Mouse (Mus musculus): ENCODE results near the gene Ptms. TPM values are rescaled to one million over a fixed set of nuclear protein-coding genes. Genes with fewer than 3 reads are reported as not detected.
"Not testable (repeated sequence)": the region's sequence is repeated elsewhere in the genome, so short reads cannot be mapped to it uniquely, and the experiment has no call there.

Ptms gene
- total RNA-seq, 2 experiments from 2014 or later = 516 to 532 TPM

GRCm38 (mm10) chr6:124910032-124910431 lies 9.9 kb downstream of the Ptms start:
- no peak for DNase-seq
- intact Hi-C loops (cut with DNase I) = no loop called here

- intact Hi-C loops (cut with DNase I) = no loop called here
- no peak for DNase-seq
Observed at GRCm38 (mm10) chr6:124907767-124908166, 12.1 kb downstream of the Ptms start.

- no peak for DNase-seq
- intact Hi-C loops (cut with DNase I) = loop anchor here (1.0 to 5.0 kb wide), 6 partner anchors 12 to 179 kb away; partner anchors contain the start of gene Zfp384
Observed at GRCm38 (mm10) chr6:124904991-124905860, 14.7 kb downstream of the Ptms start.

DNA sequence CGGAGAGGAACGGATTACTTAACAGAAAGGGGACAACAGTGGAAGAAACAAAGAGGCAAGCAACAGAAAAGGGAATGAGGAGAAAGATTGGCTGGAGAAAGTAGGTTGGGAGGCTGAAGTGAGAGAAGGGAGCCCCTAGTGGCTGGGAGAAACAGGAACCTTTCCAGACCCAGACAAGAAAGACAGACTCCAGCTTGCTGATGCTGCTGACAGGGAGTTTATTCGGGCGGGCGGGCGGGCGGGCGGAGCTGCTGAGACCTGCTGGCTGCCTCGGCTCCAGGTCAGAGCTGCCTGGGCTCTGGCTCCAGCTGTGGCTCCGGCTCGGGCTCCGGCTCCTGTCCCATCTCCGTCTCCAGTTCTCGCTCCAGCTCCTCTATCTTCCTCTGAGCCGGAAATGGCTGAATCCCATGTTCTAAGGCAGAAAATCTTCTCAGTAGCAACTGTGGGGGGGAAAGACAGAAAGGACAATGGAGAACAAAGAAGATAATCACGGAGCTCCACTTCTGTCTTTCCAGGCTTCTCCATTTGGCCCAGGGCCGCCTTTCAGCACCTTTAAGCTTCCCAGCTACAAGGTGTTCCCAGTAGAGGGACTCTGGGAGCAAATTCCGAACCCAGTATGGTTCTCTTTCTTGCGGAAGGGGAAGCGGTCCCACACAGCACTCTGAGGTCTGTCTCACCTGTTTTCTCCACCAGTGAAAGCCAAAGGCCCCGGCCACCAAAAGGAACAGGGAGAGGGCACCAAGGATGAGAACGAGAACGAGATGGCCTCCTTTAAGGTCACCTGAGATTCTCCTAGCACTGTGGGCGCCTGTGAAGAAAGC lies 15.5 kb downstream of the Ptms start:
- DNase-seq = peak; percentile 87
- intact Hi-C loops (cut with DNase I) = loop anchor here (1.0 to 5.0 kb wide), 6 partner anchors 13 to 180 kb away; partner anchors contain the start of gene Zfp384

GRCm38 (mm10) chr6:124903580-124904151 lies 16.2 kb downstream of the Ptms start:
- peak; percentile 97 to 98 for DNase-seq
- intact Hi-C loops (cut with DNase I) = loop anchor here (1.0 to 5.0 kb wide), 7 partner anchors 14 to 181 kb away; partner anchors contain the start of genes Cops7a and Zfp384

DNA sequence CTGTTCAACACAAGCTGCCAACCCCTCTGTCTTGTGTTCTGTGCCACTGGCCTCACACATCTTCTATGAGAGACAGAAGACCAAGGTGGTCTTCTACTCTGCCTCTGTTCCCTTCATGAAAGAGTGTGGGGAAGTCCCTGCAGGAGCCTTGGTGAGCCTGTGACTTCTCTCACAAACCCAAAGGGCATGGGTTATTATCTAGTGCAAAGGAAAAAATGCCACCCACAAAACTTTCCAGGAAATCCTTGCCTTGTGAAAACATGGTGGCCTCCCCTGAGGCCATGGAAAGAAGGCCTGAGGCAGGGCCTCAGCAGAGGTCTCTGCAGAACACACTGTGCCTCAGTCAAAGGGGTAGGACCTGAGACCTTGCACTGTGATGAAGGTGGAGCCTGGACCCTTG lies 18.1 kb downstream of the Ptms start:
- no peak for DNase-seq
- intact Hi-C loops (cut with DNase I) = loop anchor here (2.0 to 5.0 kb wide), 3 partner anchors 63 to 130 kb away; partner anchors contain the start of genes Cops7a and Zfp384

DNA sequence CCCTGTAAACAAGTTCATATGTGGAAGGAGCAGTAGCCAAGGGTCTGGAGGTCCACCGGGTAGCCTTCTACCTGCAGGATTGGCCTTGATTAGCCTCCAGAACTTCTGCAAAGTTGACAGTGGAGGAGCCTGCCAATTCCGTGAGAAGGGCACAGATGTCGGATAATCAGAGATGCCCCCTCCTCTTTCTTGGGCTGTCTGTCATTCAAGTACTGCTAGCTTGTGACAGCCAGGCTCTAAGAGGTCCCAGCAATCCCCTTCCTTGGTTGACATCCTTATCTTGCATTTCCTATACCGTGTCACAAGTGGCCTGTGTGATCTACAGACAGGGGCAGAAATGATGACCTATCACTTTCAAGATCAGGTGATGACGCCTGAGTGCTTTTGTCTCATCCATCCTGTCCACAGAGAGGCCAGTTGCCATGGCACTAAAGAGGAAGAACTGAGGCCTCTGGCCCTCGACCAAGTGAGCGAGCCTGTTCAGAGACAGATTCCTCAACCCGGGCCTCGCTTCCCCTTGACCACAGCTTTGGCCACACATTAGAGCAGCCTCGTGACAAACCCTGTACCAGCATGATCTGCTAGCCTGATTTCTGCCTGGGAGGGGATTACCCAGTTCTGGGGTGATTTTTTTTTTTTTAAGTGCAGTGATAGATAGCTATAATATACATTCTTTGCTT lies 19.0 kb downstream of the Ptms start:
- intact Hi-C loops (cut with DNase I) = loop anchor here (5.0 kb wide), 2 partner anchors 106 to 131 kb away; partner anchors contain the start of gene Zfp384
- peak in 1 of 2 experiments; percentile 24 for DNase-seq

DNA sequence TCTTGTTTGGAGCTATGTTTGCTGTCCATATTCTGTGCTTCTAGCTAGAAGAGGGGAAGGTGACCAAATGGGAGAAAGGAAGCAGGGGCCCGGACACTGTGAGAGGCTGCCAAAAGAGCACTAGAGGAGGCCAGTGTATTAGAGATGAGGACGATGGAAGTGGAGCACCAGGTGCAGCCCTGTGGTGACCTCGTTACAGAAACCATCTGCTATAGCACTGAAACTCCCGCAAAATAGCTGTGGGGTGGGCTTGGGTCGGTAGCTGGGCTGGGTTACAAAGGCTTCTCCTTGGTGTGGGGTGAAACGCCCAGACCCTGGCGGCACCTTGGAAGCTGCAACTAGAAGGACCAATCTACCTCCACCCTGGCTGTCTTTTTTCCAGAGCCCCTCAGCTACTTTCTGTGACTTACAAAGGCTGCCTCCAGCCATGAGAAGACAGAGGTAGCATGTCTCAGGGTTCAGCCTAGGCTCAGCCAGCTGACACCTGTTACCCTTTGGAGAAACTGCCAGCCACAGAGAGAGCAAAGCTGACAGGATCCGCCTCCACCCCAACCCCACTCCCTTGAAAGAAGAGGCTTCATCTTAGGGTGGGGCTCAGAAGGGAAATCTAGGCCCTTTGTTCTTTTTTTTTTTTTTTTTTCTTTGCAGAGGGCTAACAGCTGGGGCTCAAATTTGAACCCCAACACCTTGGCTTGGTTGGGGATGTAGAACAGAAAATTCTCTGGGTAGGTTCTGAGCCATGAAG lies 19.7 kb downstream of the Ptms start:
- DNase-seq = peak in 1 of 2 experiments; percentile 15

GRCm38 (mm10) chr6:124898359-124898758 lies 21.5 kb downstream of the Ptms start:
- no peak for DNase-seq
- intact Hi-C loops (cut with DNase I) = no loop called here

More for the DNA sequence above, 19.7 kb downstream of the Ptms start:
- intact Hi-C loops (cut with DNase I) = loop anchor here (5.0 kb wide), 2 partner anchors 107 to 132 kb away; partner anchors contain the start of gene Zfp384

GRCm38 (mm10) chr6:124894113-124894512 lies 25.8 kb downstream of the Ptms start:
- intact Hi-C loops (cut with DNase I) = not testable (repeated sequence)

DNA sequence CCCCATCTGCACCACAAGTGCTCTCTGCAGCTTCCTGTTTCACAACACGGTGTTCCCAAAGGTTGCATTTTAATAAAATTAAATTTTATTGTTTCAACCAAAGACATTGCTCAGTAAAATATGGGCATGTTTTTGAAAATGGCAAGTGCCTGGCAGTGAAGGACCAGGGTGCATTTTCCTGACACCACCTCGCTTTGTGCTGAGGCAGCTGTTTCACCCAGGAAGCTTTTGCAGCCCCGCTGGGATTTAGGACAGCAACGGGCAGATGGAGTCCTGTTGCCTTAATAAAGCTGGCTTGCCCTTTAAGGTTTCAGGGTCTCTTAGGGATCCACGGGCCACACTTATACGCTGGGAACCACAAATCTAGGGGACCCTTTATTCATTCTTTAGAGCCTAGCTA lies 28.9 kb downstream of the Ptms start:
- no peak for DNase-seq
- intact Hi-C loops (cut with DNase I) = no loop called here

More at GRCm38 (mm10) chr6:124894113-124894512, 25.8 kb downstream of the Ptms start:
- not testable (repeated sequence) for DNase-seq

- intact Hi-C loops (cut with DNase I) = no loop called here
- DNase-seq = no peak
Observed at GRCm38 (mm10) chr6:124888555-124889125, 31.3 kb downstream of the Ptms start.

DNA sequence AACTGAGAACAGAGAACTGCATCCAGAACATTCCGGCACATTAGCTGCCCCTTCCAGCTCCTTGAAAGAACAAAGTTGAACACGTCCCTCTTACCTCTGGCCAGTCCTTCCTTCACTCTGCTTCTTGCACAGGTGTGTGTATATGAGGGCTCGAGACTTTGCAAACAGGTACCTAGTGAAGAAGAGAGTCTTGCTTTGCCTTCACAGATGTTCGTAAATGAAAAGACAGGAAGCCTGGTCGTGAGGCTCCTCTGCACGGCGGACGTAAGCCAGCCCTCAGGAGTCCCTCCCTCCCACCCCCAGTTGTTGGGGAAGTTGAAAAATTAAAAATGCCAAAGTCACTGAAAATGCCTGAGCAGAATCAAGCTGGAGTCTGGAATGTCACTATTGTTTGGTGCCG lies 31.9 kb downstream of the Ptms start, which contains the start of gene Cd4:
Cd4 (minus strand) TSS at position 236 of the 400 bp plus-strand sequence.
- DNase-seq = no peak
- intact Hi-C loops (cut with DNase I) = no loop called here

- DNase-seq = no peak
- intact Hi-C loops (cut with DNase I) = no loop called here
Observed at GRCm38 (mm10) chr6:124885956-124886381, 33.9 kb downstream of the Ptms start.

- intact Hi-C loops (cut with DNase I) = no loop called here
- peak; percentile 62 to 70 for DNase-seq
Observed at GRCm38 (mm10) chr6:124884714-124885500, 35.0 kb downstream of the Ptms start.

GRCm38 (mm10) chr6:124883351-124883750 lies 36.6 kb downstream of the Ptms start:
- DNase-seq = no peak
- intact Hi-C loops (cut with DNase I) = no loop called here

DNA sequence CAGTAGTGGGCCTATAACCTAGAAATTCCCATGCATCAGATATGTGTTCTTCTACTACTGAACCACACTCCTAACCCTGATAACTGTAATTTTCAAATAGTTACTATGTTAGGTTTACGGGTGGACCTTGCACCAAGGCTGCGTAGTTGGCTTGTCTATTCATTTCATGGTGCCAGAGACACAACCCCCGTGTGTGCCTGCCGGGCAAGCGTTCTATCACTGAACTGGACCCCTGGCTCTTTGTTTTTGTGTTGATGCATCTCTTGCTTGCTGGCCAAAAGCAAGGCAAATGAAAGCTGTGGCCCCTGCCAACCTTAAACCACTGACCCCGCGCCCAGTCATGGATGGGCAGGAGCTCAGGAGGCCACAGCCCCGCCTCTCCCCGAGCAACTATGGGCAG lies 38.1 kb downstream of the Ptms start:
- intact Hi-C loops (cut with DNase I) = no loop called here
- DNase-seq = no peak

DNA sequence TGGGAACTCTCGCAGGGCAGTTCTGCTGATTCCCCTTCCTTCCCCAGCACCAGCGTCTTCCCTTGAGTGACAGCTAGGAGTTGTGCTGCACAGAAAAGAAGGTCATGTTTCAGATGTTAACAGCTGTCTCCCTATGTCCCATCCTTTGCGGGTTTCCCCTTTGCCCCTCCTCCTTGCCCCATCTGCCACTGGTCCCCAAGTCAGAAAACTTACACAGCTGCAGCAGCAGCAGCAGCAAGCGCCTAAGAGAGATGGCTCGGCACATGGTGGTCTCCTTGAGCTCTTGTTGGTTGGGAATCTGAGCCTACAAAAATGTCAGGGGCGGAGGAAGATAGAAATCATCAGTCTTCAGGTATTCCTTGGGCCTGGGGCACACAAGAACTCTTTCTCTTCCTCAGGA lies 40.5 kb downstream of the Ptms start:
- intact Hi-C loops (cut with DNase I) = no loop called here
- no peak for DNase-seq

All from heart, postnatal 10 days (tissue).